Mouse (Mus musculus): ENCODE measurements at regions not wholly inside any gene's neighbourhood (a gene's known extent, or its start where the extent isn't known, plus 50 kb on each side); places are given as distances from the start of the nearest gene placed in this dataset.

- Histone ChIP-seq H3K36me3 (ENCODE audit: control insufficient read depth, insufficient read depth, low read length) (no peaks in the 10 kb centered on the region), H3K27ac (ENCODE audit: control insufficient read depth, insufficient read depth, low read length) (no peak overlapping the region), H3K4me3 (ENCODE audit: control insufficient read depth, insufficient read depth, low read length) (no peak overlapping the region), H3K27me3 (ENCODE audit: control insufficient read depth, insufficient read depth, low read length) (no peaks in the 10 kb centered on the region), H3K4me1 (replicated peaks; ENCODE audit: control insufficient read depth, insufficient read depth, low read length) (no peaks in the 10 kb centered on the region)
- 77% methylated on average over 7 of the region's 7 CpGs for WGBS
- DNase-seq = no peak
- TF ChIP-seq CTCF (IDR thresholded peaks at IDR 0.05; ENCODE audit: borderline replicate concordance, control insufficient read depth, extremely low read depth, insufficient read depth, low read length, poor library complexity) (no peak), POLR2A (IDR thresholded peaks at IDR 0.05; ENCODE audit: control insufficient read depth, extremely low read depth, insufficient read depth, low read length, poor library complexity) (no peak)
Measured at GRCm38 (mm10) chr17:83288143-83288492, 62.6 kb upstream of the Eml4 start.

GRCm38 (mm10) chr17:83295526-83296238 is 55.0 kb upstream of the Eml4 start:
- Histone ChIP-seq H3K4me1 (replicated peaks; ENCODE audit: control insufficient read depth, insufficient read depth, low read length) (peaks cover 2% of the 10 kb centered on the region; the same call in 1 of the 2 replicates), H3K27ac (ENCODE audit: control insufficient read depth, insufficient read depth, low read length) (no peak overlapping the region), H3K4me3 (ENCODE audit: control insufficient read depth, insufficient read depth, low read length) (no peak overlapping the region), H3K36me3 (ENCODE audit: control insufficient read depth, insufficient read depth, low read length) (no peaks in the 10 kb centered on the region), H3K27me3 (ENCODE audit: control insufficient read depth, insufficient read depth, low read length) (no peaks in the 10 kb centered on the region)
- WGBS = 93% methylated on average over 13 of the region's 13 CpGs
- TF ChIP-seq CTCF (IDR thresholded peaks at IDR 0.05; ENCODE audit: borderline replicate concordance, control insufficient read depth, extremely low read depth, insufficient read depth, low read length, poor library complexity) = no peak
- no peak for TF ChIP-seq POLR2A (IDR thresholded peaks at IDR 0.05; ENCODE audit: control insufficient read depth, extremely low read depth, insufficient read depth, low read length, poor library complexity)
- DNase-seq = no peak

- no peaks in the 10 kb centered on the region for H3K36me3 ChIP-seq (ENCODE audit: control insufficient read depth, insufficient read depth, low read length)
- 39% methylated on average over 6 of the region's 6 CpGs for WGBS
- H3K27me3 ChIP-seq (ENCODE audit: control insufficient read depth, insufficient read depth, low read length) = no peaks in the 10 kb centered on the region
- peaks cover 2% of the 10 kb centered on the region; the same call in 1 of the 2 replicates for H3K4me1 ChIP-seq (replicated peaks; ENCODE audit: control insufficient read depth, insufficient read depth, low read length)
- no peak for DNase-seq
- no peak overlapping the region for H3K27ac ChIP-seq (ENCODE audit: control insufficient read depth, insufficient read depth, low read length)
- TF ChIP-seq POLR2A (IDR thresholded peaks at IDR 0.05; ENCODE audit: control insufficient read depth, extremely low read depth, insufficient read depth, low read length, poor library complexity) = no peak
- TF ChIP-seq CTCF (IDR thresholded peaks at IDR 0.05; ENCODE audit: borderline replicate concordance, control insufficient read depth, extremely low read depth, insufficient read depth, low read length, poor library complexity) = no peak
- H3K4me3 ChIP-seq (ENCODE audit: control insufficient read depth, insufficient read depth, low read length) = no peak overlapping the region
Measured at GRCm38 (mm10) chr17:83297379-83298121, 53.2 kb upstream of the Eml4 start.
